Mouse (Mus musculus): ENCODE data around the gene Nadsyn1.

GRCm38 (mm10) chr7:143833581-143834190, 11.0 kb upstream of the Nadsyn1 start:
- TF ChIP-seq GATA1 (IDR thresholded peaks at IDR 0.05; ENCODE audit: borderline replicate concordance, low read length) (no peak), FLI1 (IDR thresholded peaks at IDR 0.05; ENCODE audit: low read length) (no peak)
